ENCODE assay signal across 12 mouse cellular contexts in the genomic region with DNA sequence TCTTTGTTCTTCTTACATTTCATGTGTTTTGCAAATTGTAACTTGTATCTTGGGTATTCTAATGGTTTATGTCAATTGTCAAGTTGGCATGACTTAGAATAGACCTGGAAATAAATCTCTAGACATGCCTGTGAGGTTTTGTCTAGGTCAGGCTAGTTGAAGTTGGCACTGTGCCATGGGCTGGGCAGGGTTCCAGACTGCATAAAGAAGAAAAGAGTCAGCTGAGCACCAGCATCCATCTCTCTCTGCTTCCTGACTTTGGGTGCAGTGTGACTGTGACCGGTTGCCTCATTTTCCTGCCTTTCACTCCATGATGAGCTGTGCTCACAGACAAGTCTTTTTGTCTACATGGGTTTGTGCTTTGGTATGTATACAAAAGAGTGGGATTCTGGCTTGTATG.
A peak's percentile ranks its signal among the peaks of the same experiment; 100 is the strongest.
DNase-seq lines count a peak whose midpoint lies in the region; ATAC-seq lines count a peak whose summit lies in the region.
"Had no signal": no experiment of that assay in that cellular context is flagged by ENCODE, and none has a peak within 500 bp of the region (broad histone marks: within the 10 kb centered on the region; RNA-seq: fewer than 3 reads in every experiment).

No protein-coding gene starts in this region.

- no peak overlapping the region for H3K27ac ChIP-seq in liver, embryonic 11.5 days (ENCODE audit: low read depth, low read length)
- H3K27ac ChIP-seq: embryonic facial prominence, embryonic 15.5 days; gastrocnemius, adult 2 months; macrophage had no signal

- WGBS in liver, embryonic 11.5 days, result 71% methylated on average over 1 of the region's 1 CpGs

- peak; percentile 66 to 81 for DNase-seq in cerebellum, postnatal 14 days
- DNase-seq in cerebellum, adult 8-10 months, result no peak
- peak; percentile 37 for DNase-seq in liver
- no peak for DNase-seq in liver, embryonic 11.5 days (ENCODE audit: low spot score)
- DNase-seq in ZHBTc4 (ENCODE audit: low read depth, low spot score), result peak; percentile 21
- DNase-seq in kidney, postnatal 25 days, result peak; percentile 81 to 85
- DNase-seq in embryo, embryonic 11 days, result no peak
- DNase-seq in urinary bladder, adult 2 months (ENCODE audit: low spot score), result no peak
- DNase-seq: gastrocnemius, adult 2 months; thymus, adult 2 months had no signal

- no peaks in the 10 kb centered on the region for H3K27me3 ChIP-seq in liver, embryonic 11.5 days (replicated peaks; ENCODE audit: control insufficient read depth, insufficient read depth, low read length)
- H3K27me3 ChIP-seq: embryonic facial prominence, embryonic 15.5 days had no signal

- H3K4me2 ChIP-seq in liver, embryonic 11.5 days, result no peak overlapping the region
- H3K4me2 ChIP-seq: embryonic facial prominence, embryonic 15.5 days had no signal

- H3K9me3 ChIP-seq in liver, embryonic 11.5 days (ENCODE audit: control insufficient read depth, low read length), result no peaks in the 10 kb centered on the region
- H3K9me3 ChIP-seq: embryonic facial prominence, embryonic 15.5 days had no signal

- no peak overlapping the region for H3K4me3 ChIP-seq in liver, embryonic 11.5 days (ENCODE audit: low read depth, low read length)
- H3K4me3 ChIP-seq: embryonic facial prominence, embryonic 15.5 days; gastrocnemius, adult 2 months had no signal

- H3K36me3 ChIP-seq in liver, embryonic 11.5 days (ENCODE audit: control insufficient read depth, insufficient read depth, low read length), result no peaks in the 10 kb centered on the region
- H3K36me3 ChIP-seq: embryonic facial prominence, embryonic 15.5 days had no signal

- no peaks in the 10 kb centered on the region for H3K4me1 ChIP-seq in liver, embryonic 11.5 days (replicated peaks; ENCODE audit: control insufficient read depth, insufficient read depth, low read length)
- H3K4me1 ChIP-seq: embryonic facial prominence, embryonic 15.5 days had no signal

- H3K9ac ChIP-seq in liver, embryonic 11.5 days (ENCODE audit: low read depth, low read length), result no peak overlapping the region
- H3K9ac ChIP-seq: embryonic facial prominence, embryonic 15.5 days had no signal

- no peak for ATAC-seq in liver, embryonic 11.5 days (replicated peaks; ENCODE audit: low FRiP score)

Comparison
In these comparisons a context has a peak if more than half of its experiments do, and no peak if none do; other contexts are left out.
1. DNase-seq: peak in cerebellum, postnatal 14 days (2 of 2), liver (single experiment), ZHBTc4 (single experiment) and kidney, postnatal 25 days (2 of 2); none in cerebellum, adult 8-10 months (single experiment), liver, embryonic 11.5 days (single experiment), embryo, embryonic 11 days (single experiment) and urinary bladder, adult 2 months (single experiment).